Mouse (Mus musculus) heart, embryonic 15.5 days (tissue): ENCODE data around the gene Mvd. TPM values are rescaled to one million over a fixed set of nuclear protein-coding genes. Genes with fewer than 3 reads are reported as not detected.
A peak's percentile ranks its signal among the peaks of the same experiment; 100 is the strongest.

ENCODE experiments used
- ATAC-seq: fragments of 200-750 bp; cut with Nextera tagmentation; replicated peaks from 2 replicates; pipeline ENCODE4 v1.8.0; 2017; ENCODE audit warnings: low read depth, moderate TSS enrichment; ENCODE audit not compliant: insufficient number of reproducible peaks, insufficient read depth, low FRiP score
- H3K27ac ChIP-seq: fragments of 300-500 bp; sonication (generic); 2 replicates; pipeline ENCODE4 v1.5.1; 2015; ENCODE audit warnings: mild to moderate bottlenecking, inconsistent platforms
- H3K27me3 ChIP-seq: fragments of 300-500 bp; sonication (generic); 2 replicates; pipeline ENCODE4 v1.6.1; 2015; ENCODE audit warnings: inconsistent platforms
- H3K36me3 ChIP-seq: fragments of 300-500 bp; sonication (generic); 2 replicates; pipeline ENCODE4 v1.6.1; 2015; ENCODE audit warnings: mild to moderate bottlenecking, inconsistent platforms
- H3K4me1 ChIP-seq: fragments of 300-500 bp; sonication (generic); replicated peaks from 2 replicates; pipeline ENCODE4 v1.6.1; 2015; ENCODE audit warnings: inconsistent platforms
- H3K4me2 ChIP-seq: fragments of 300-500 bp; sonication (generic); 2 replicates; pipeline ENCODE4 v1.6.1; 2015; ENCODE audit warnings: inconsistent platforms, mild to moderate bottlenecking, moderate library complexity
- H3K4me3 ChIP-seq: fragments of 300-500 bp; sonication (generic); 2 replicates; pipeline ENCODE4 v1.5.1; 2015; ENCODE audit warnings: mild to moderate bottlenecking, inconsistent platforms
- H3K9ac ChIP-seq: fragments of 300-500 bp; sonication (generic); 2 replicates; pipeline ENCODE4 v1.6.1; 2015; ENCODE audit warnings: mild to moderate bottlenecking, inconsistent platforms
- H3K9me3 ChIP-seq: fragments of 300-500 bp; sonication (generic); replicated peaks from 2 replicates; pipeline ENCODE4 v1.6.1; 2016; ENCODE audit warnings: inconsistent platforms
- whole genome bisulfite sequencing: fragments of 180-500 bp; shearing (Covaris S2); methylation state at CpG from one replicate; pipeline ENCODE4 v1.1.7; 2015; ENCODE audit warnings: mixed read lengths; 5-methylcytosine and 5-hydroxymethylcytosine counted together
- polyA plus RNA-seq: library from polyadenylated mRNA; unstranded; fragments of >200 nt; fragmentation: Nextera tagmentation; extraction: Ambion mirVana; gene quantifications from 2 replicates; pipeline ENCODE4 v1.2.1, GENCODE M21; 2015

Gene Mvd
- polyA plus RNA-seq, 1 experiment from 2014 or later, result 13.3 TPM

- peak overlapping the region; percentile 93 for H3K27ac ChIP-seq
- no peaks in the 10 kb centered on the region for H3K27me3 ChIP-seq
- peak overlapping the region; percentile 18; the same call in 1 of the 2 replicates for H3K4me2 ChIP-seq
- peak; percentile 37 for ATAC-seq
- no peak overlapping the region for H3K9ac ChIP-seq
- no peaks in the 10 kb centered on the region for H3K9me3 ChIP-seq
- 47% methylated on average over 10 of the region's 10 CpGs for WGBS
- H3K4me1 ChIP-seq, result peaks cover 33% of the 10 kb centered on the region
- H3K36me3 ChIP-seq, result no peaks in the 10 kb centered on the region
- H3K4me3 ChIP-seq, result no peak overlapping the region
These were observed 8.9 kb upstream of the Mvd start for GRCm38 (mm10) chr8:122452154-122452553.

- Histone ChIP-seq H3K4me1 (peaks cover 33% of the 10 kb centered on the region), H3K27me3 (no peaks in the 10 kb centered on the region), H3K27ac (peak overlapping the region; percentile 93), H3K4me3 (no peak overlapping the region), H3K9ac (no peak overlapping the region; the same call in 1 of the 2 replicates), H3K9me3 (no peaks in the 10 kb centered on the region), H3K4me2 (peak overlapping the region; percentile 36), H3K36me3 (no peaks in the 10 kb centered on the region)
- WGBS, result 37% methylated on average over 7 of the region's 7 CpGs
- peak; percentile 77 for ATAC-seq
These were observed 8.0 kb upstream of the Mvd start for GRCm38 (mm10) chr8:122451161-122451703.

GRCm38 (mm10) chr8:122445203-122445602 lies 2.0 kb upstream of the Mvd start:
- H3K9ac ChIP-seq, result 0 out of 2 replicates have a peak overlapping the region, but pooled peaks have one; percentile 7
- peaks cover 29% of the 10 kb centered on the region for H3K4me1 ChIP-seq
- peak overlapping the region; percentile 74; the same call in 1 of the 2 replicates for H3K4me3 ChIP-seq
- no peaks in the 10 kb centered on the region for H3K36me3 ChIP-seq
- WGBS, result 45% methylated on average over 3 of the region's 3 CpGs
- peak overlapping the region; percentile 98 for H3K4me2 ChIP-seq
- no peak for ATAC-seq
- peak overlapping the region; percentile 97 for H3K27ac ChIP-seq
- H3K9me3 ChIP-seq, result no peaks in the 10 kb centered on the region
- no peaks in the 10 kb centered on the region for H3K27me3 ChIP-seq

- Histone ChIP-seq H3K27ac (peak overlapping the region; percentile 97), H3K4me3 (peak overlapping the region; percentile 74), H3K36me3 (no peaks in the 10 kb centered on the region), H3K27me3 (no peaks in the 10 kb centered on the region), H3K9me3 (no peaks in the 10 kb centered on the region), H3K9ac (peak overlapping the region; percentile 72), H3K4me1 (peaks cover 27% of the 10 kb centered on the region), H3K4me2 (peak overlapping the region; percentile 98)
- WGBS, result 5% methylated on average over 19 of the region's 19 CpGs
- peak; percentile 32 for ATAC-seq
These were observed 981 bp upstream of the Mvd start for GRCm38 (mm10) chr8:122444058-122444748.

- H3K4me1 ChIP-seq, result peaks cover 32% of the 10 kb centered on the region
- no peaks in the 10 kb centered on the region for H3K36me3 ChIP-seq
- H3K9ac ChIP-seq, result peak overlapping the region; percentile 74
- peak overlapping the region; percentile 68 for H3K27ac ChIP-seq
- no peak for ATAC-seq
- peak overlapping the region; percentile 98 for H3K4me2 ChIP-seq
- H3K4me3 ChIP-seq, result peak overlapping the region; percentile 74
- no peaks in the 10 kb centered on the region for H3K9me3 ChIP-seq
- WGBS, result under 1% methylated on average over 12 of the region's 12 CpGs
- no peaks in the 10 kb centered on the region for H3K27me3 ChIP-seq
These were observed 441 bp downstream of the Mvd start for GRCm38 (mm10) chr8:122442781-122443180.

- Histone ChIP-seq H3K4me1 (peaks cover 32% of the 10 kb centered on the region), H3K27me3 (no peaks in the 10 kb centered on the region), H3K4me3 (peak overlapping the region; percentile 74), H3K9me3 (no peaks in the 10 kb centered on the region), H3K36me3 (no peaks in the 10 kb centered on the region), H3K27ac (no peak overlapping the region), H3K4me2 (peak overlapping the region; percentile 98), H3K9ac (peak overlapping the region; percentile 74)
- no peak for ATAC-seq
- WGBS, result 27% methylated on average over 7 of the region's 7 CpGs
These were observed 866 bp downstream of the Mvd start for GRCm38 (mm10) chr8:122442356-122442755.

GRCm38 (mm10) chr8:122441326-122441725 lies 1.9 kb downstream of the Mvd start:
- H3K4me3 ChIP-seq, result no peak overlapping the region
- H3K9ac ChIP-seq, result no peak overlapping the region
- 91% methylated on average over 1 of the region's 1 CpGs for whole genome bisulfite sequencing

GRCm38 (mm10) chr8:122439336-122439735 lies 3.9 kb downstream of the Mvd start:
- Histone ChIP-seq H3K27ac (no peak overlapping the region), H3K27me3 (no peaks in the 10 kb centered on the region), H3K4me2 (no peak overlapping the region), H3K4me3 (no peak overlapping the region), H3K4me1 (peaks cover 13% of the 10 kb centered on the region), H3K9ac (no peak overlapping the region), H3K9me3 (no peaks in the 10 kb centered on the region), H3K36me3 (peaks cover 14% of the 10 kb centered on the region; the same call in 1 of the 2 replicates)
- no peak for ATAC-seq
- 92% methylated on average over 16 of the region's 16 CpGs for WGBS

More at GRCm38 (mm10) chr8:122441326-122441725, 1.9 kb downstream of the Mvd start:
- Histone ChIP-seq H3K27me3 (no peaks in the 10 kb centered on the region), H3K36me3 (0 out of 2 replicates have a peak, but pooled peaks cover 1% of the 10 kb centered on the region), H3K4me1 (peaks cover 32% of the 10 kb centered on the region), H3K4me2 (no peak overlapping the region), H3K27ac (no peak overlapping the region), H3K9me3 (no peaks in the 10 kb centered on the region)
- no peak for ATAC-seq

- H3K4me2 ChIP-seq, result peak overlapping the region; percentile 10; the same call in 1 of the 2 replicates
- H3K27me3 ChIP-seq, result no peaks in the 10 kb centered on the region
- no peak for ATAC-seq
- H3K9me3 ChIP-seq, result no peaks in the 10 kb centered on the region
- 88% methylated on average over 13 of the region's 13 CpGs for WGBS
- H3K4me3 ChIP-seq, result no peak overlapping the region
- peaks cover 14% of the 10 kb centered on the region; the same call in 1 of the 2 replicates for H3K36me3 ChIP-seq
- H3K9ac ChIP-seq, result no peak overlapping the region
- H3K27ac ChIP-seq, result peak overlapping the region; percentile 64; the same call in 1 of the 2 replicates
- peaks cover 17% of the 10 kb centered on the region for H3K4me1 ChIP-seq
These were observed 5.4 kb downstream of the Mvd start for GRCm38 (mm10) chr8:122437708-122438331.

- Histone ChIP-seq H3K9ac (no peak overlapping the region), H3K4me1 (peaks cover 22% of the 10 kb centered on the region), H3K27me3 (no peaks in the 10 kb centered on the region), H3K4me2 (no peak overlapping the region), H3K9me3 (no peaks in the 10 kb centered on the region), H3K36me3 (peaks cover 14% of the 10 kb centered on the region; the same call in 1 of the 2 replicates), H3K4me3 (no peak overlapping the region), H3K27ac (no peak overlapping the region)
- 77% methylated on average over 20 of the region's 20 CpGs for WGBS
- no peak for ATAC-seq
These were observed 6.6 kb downstream of the Mvd start for GRCm38 (mm10) chr8:122436586-122437125.

- H3K9ac ChIP-seq, result no peak overlapping the region
- H3K36me3 ChIP-seq, result peaks cover 14% of the 10 kb centered on the region; the same call in 1 of the 2 replicates
- H3K4me2 ChIP-seq, result no peak overlapping the region
- H3K9me3 ChIP-seq, result no peaks in the 10 kb centered on the region
- no peak for ATAC-seq
- H3K27me3 ChIP-seq, result no peaks in the 10 kb centered on the region
- no peak overlapping the region for H3K4me3 ChIP-seq
- no peak overlapping the region for H3K27ac ChIP-seq
- 88% methylated on average over 9 of the region's 9 CpGs for WGBS
- peaks cover 27% of the 10 kb centered on the region for H3K4me1 ChIP-seq
These were observed 7.1 kb downstream of the Mvd start for GRCm38 (mm10) chr8:122436146-122436545.
